Mouse (Mus musculus) left cerebral cortex, postnatal 25 days (tissue): ENCODE measurements at regions not wholly inside any gene's neighbourhood (a gene's known extent, or its start where the extent isn't known, plus 50 kb on each side); places are given as distances from the start of the nearest gene placed in this dataset.

Source experiments
- DNase-seq, 2 experiments: peaks; one replicate each; pipeline ENCODE4 v3.0.0; 2022; ENCODE audit warnings: low spot score in 2 of 2, mixed read lengths in 1 of 2
- intact Hi-C: fragments of 180-260 bp; cut with DNase I; formaldehyde crosslinking; loops from one replicate; pipeline ENCODE4 v1.15.1; 2025

DNA sequence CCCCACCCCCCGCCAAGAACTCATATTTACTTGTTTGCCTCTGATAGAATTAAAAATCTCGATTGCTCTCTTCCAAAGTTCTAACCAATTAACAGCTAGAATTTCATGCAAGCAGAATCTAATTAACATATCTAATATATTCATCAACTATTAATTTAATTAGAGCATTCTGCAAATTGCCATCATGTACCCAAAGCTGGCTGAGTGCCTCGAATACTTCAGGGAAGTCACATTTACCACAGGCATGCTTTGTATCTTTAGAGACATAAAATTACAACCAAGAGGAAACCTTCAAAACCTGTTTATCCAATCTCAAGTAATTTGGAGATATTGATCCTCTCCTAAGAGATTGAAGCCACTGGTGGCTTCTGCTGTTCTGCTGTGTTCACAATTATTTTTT, 401.6 kb upstream of the Nmur2 start:
- no peak for DNase-seq

DNA sequence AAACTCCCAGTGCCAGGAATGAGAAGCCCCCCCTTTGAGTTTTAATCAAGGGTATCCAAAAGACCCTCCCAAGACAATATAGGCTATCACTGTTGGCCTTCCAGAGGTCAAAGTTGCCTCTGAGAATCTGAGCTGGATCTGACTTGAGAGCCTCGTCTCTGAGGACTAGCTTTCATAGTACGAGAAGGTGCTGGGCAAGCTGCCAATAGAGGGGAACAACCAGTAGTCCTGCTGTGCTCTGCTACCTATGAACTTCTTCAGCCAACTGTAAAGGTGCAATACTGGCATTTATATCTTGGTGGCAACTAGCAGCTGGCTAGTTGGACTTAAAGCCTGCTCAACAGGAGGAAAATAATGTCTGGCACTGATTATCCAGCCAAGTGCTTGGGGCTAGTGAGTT, 400.3 kb upstream of the Nmur2 start:
- no peak for DNase-seq
- intact Hi-C loops = no loop called here

More for the DNA sequence above, 401.6 kb upstream of the Nmur2 start:
- intact Hi-C loops = no loop called here

DNA sequence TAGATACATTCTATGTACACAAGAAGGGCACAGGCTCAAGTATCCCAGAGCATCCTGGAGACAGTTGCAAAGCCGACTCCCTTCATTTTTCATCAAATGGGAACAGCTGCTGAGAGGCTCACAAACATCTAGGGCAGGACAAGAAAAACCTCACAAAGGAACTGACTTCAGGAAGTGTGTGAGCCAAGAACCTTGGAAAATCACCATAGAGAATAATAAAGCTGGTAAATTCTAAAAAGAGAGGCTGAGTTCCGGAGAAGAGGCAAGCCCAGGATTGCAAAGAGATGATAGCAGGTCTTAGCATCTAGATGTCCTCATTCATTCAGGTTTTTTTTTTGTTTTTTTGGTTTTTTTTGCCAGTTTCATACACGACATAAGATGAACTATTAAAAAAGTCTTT, 390.3 kb upstream of the Nmur2 start:
- DNase-seq = peak in 1 of 2 experiments; percentile 36
- intact Hi-C loops = no loop called here

GRCm38 (mm10) chr11:56384761-56385160, 344.0 kb upstream of the Nmur2 start:
- intact Hi-C loops = no loop called here
- no peak for DNase-seq

DNA sequence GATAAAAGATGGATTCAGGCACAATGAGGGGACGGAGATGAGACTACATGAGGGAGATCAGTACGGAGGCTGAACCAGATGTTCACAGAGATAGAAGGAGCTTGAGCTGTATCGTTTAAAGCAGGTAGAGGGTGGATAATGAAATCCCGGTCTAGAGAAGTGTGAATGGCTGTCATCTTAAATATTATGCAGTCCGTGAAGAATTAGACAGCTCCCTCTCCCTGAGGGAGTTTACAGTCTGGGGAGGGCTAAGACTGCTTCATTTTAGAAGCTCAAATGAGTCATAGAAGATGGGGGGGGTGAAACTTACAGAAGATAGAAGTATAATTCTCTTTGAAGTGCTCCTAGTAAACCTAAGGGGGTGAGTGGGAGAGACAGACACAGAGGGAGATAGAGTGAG, 336.7 kb upstream of the Nmur2 start:
- intact Hi-C loops = no loop called here
- DNase-seq = peak; percentile 9 to 67

- DNase-seq = no peak
- intact Hi-C loops = no loop called here
These were observed 333.5 kb upstream of the Nmur2 start for GRCm38 (mm10) chr11:56374329-56374728.

DNA sequence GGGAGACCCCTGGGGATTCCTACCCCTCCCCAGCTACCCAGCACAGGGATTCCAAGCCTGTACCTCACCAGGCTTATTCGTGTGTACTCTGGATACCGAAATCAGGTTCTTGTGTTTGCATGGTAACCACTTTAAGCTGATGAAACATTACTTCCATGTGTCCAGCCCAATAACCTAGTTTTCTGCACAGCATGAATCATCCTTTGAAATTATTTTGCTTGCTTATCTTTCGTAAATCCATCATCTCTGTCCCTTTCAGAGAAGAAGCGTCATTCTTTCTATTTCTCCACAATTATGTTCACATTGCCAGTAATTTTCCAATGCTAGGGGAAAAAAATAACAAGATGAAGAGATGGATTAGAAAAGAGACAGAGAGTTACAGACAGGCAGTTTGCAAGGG, 332.8 kb upstream of the Nmur2 start:
- intact Hi-C loops = no loop called here
- DNase-seq = no peak

GRCm38 (mm10) chr11:56357690-56358089, 316.9 kb upstream of the Nmur2 start:
- DNase-seq = no peak
- intact Hi-C loops = loop anchor here (10.0 kb wide), 1 partner anchor 193 kb away; no protein-coding TSS in a partner anchor

DNA sequence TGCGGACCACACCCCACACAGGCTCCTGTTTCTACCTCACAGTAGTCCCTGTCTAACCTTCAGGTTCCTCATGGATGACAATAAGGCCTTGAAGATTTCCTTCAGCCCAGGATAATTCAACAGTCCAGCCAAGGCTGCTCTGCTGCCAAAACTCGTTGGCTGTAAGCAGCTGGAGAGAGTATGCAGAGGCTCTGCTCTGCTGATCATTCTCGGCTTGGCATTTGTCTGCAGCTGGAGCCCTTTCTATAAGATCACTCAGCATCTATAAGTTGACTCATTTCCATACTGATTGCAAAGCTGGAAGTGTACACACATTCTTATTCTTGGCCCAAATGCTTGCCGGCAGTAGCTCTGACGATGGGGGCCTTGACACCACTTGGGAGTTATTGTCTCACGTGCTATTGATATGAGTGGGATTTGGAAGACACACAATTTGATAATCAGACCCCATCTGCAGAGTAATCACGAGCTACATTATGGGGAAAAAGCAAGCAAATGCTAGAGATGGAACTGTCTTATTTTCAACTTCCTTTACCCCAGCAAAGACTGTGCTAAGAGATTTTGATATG, 311.1 kb upstream of the Nmur2 start:
- peak in 1 of 2 experiments; percentile 39 for DNase-seq
- intact Hi-C loops = loop anchor here (10.0 kb wide), 1 partner anchor 187 kb away; no protein-coding TSS in a partner anchor

DNA sequence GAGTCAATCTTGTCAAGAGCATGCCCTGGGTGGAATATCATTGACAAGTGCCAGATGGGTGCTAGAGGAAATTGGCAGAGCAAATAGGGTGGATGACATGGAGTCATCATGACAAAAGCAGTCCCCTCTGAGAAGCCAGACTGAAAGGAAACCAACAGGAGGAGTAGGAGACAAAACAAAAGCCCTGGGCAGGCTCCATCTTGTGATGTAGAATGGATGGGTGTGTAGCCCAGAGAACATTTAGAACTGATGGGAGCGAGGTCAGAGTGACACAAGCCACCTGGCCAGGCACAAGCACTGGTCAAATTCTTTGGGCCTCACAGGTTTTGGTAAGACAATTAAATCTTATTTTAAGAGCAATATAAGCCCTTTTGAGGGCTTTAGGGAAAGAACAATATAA, 310.4 kb upstream of the Nmur2 start:
- no peak for DNase-seq
- intact Hi-C loops = loop anchor here (10.0 kb wide), 1 partner anchor 186 kb away; no protein-coding TSS in a partner anchor

- intact Hi-C loops = loop anchor here (10.0 kb wide), 1 partner anchor 185 kb away; no protein-coding TSS in a partner anchor
- no peak for DNase-seq
These were observed 309.0 kb upstream of the Nmur2 start for GRCm38 (mm10) chr11:56349766-56350165.

DNA sequence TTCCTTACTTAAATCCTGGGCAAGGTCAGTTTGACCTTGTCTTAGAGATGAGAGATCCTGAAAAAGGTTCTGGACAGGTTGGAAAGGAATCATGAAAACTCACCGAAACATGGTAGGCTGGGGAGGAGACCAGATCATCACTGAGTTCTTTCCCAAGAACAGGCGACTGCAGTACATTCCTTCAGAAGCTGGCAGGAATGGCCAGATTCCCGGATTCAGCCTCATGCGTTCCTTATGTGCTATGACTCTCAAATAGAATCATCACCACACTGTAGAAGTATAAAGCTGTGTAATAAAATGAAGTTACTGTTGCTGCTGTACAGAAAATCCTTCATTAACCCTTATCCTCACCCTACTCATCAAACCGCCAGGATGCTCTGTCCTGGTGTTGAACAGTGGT, 307.6 kb upstream of the Nmur2 start:
- DNase-seq = peak in 1 of 2 experiments; percentile 47
- intact Hi-C loops = no loop called here

DNA sequence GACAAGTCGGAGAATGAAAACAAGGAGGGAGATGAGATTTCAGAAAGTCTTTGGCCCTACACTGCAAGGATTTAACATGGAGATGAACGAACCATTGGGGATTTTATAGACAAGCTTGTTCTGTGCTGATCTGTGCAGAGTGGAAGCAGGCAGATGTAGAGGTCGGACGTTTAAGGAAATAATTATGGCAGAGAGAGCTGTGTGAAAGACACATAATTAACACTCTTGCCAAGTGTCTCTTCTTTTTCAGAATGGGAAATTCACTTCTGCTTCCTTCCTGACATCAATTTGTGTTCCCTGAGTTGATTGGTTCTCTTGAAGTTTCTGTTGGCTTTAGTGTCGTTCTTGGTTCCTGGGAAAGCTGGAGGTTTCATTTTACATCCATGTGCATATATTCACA, 302.3 kb upstream of the Nmur2 start:
- intact Hi-C loops = no loop called here

GRCm38 (mm10) chr11:56341731-56342130, 300.9 kb upstream of the Nmur2 start:
- intact Hi-C loops = no loop called here
- DNase-seq = no peak

More for the DNA sequence above, 302.3 kb upstream of the Nmur2 start:
- DNase-seq = peak in 1 of 2 experiments; percentile 6

DNA sequence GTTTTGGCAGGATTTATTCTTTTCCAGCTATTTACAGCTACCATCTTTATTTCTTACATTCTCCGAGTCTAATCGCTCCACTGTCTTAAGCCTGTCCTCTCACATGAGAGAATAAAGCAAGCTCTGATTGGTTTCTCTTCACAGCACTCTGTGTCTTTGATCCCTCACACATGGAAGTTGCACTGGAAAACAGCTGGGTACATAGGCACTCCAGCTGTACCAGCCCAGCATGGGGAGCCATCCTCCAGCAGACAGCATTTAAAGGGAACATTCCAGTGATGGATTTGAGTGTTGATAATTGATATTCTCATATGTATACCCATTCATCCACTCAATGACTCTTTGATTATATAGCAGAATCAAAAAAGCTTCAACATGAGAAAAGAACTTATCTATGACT, 300.2 kb upstream of the Nmur2 start:
- DNase-seq = no peak
- intact Hi-C loops = no loop called here

DNA sequence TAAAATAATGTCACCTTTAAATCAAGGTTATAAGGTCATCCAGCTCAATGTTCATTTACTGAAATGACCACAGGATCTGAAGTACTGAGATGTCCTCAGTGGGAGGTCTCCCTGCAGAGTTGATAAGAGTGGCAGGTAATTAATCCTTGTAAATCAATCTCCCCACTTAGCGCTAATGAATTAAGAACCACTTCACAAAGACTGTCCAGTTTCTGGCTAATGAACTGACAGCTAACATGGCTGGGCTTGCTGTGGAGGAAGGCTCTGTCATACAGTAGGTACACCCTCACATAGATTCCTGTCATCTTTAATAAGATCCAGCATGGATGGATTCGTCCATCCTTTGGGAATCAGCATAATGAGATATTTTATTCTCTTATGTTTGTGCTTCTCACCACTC, 297.7 kb upstream of the Nmur2 start:
- intact Hi-C loops = no loop called here
- DNase-seq = no peak

- intact Hi-C loops = no loop called here
- DNase-seq = peak in 1 of 2 experiments; percentile 78
These were observed 295.1 kb upstream of the Nmur2 start for GRCm38 (mm10) chr11:56335937-56336336.

GRCm38 (mm10) chr11:56320293-56320692, 279.5 kb upstream of the Nmur2 start:
- DNase-seq = no peak
- intact Hi-C loops = no loop called here

DNA sequence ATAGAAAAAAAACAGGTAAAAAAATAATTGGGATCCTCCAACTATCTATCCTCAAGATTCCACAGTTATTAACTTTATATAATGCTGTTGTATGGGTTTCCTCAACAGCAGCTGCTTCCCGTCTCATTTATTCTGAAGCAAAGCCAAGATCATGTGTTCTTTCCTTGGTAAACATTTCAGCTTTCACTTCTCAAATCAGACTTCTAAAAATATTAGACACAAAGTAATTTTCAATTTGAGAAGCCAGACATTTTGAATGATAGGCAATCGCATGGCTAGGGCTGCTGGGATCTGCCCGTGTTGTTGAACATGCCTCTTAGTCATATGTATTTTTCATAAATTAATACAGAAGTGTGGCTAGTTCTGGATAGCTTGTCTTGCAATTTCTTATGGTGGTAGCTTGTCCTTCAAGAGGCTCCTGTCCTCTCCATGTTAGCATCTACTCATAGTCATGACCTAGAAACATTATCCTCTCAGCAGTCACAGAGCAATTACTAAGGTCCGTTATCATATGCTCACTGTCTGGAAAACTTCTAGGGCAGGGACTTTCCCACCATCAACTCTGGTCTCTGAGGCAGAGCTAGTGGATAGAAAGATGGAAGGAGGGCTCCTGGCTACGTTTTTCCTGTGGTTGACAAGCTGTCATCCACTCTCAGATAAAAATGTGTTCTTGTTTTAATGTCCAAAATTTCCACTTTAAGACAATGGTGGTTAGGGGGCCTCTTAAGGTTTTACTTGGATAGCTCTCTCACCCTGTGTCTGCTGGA, 274.6 kb upstream of the Nmur2 start:
- intact Hi-C loops = no loop called here
- no peak for DNase-seq

DNA sequence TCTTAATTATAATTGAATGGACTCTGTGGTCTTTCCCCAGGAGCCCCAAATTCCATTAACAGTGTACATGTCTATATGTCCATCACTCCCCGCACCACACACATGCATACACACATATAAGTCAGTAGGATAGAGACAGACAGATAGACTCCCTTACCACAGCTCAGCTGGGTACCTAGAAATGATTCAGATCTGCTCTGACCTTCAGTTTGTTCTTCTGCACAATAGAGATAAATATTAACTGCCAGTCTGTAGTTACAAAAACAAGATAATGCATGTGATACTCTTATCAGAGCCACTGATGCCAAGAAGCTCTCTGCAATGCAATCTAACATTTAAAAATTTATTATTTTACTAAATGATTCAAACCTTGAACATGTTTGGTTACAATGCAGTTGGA, 268.7 kb upstream of the Nmur2 start:
- intact Hi-C loops = no loop called here
- DNase-seq = no peak

DNA sequence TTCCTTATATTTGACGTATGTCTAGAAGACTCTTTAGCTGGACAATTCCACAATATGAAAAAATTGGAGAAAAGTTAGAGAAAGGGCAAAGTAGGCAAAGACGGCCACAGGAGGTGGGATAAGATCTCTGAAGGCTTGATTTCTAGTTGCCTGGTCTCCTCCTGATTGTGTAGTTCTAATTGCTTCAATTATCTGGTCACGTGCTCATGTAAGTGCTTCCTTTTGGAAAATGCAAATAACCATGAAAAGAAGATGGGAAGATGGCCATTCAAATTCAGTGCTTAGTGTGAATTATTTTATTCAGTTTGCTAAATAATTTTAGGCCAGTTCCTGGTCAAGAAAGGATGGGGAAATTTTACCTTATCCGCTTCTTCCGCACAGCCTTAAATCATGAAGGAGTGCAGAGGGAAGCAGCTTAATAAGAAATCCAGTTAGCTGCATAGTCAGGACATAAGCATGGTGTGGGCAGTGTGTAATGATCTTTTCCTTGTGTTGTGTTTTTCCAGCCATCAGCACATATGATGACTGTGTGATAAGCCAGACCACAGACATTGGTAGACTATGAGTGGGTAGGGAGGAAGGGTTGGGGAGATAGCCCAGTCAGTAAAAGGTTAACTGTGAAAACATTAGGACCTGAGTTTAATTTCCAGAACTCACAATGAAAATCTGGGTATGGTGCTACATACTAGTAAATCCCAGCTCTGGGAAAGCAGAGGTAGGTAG, 267.7 kb upstream of the Nmur2 start:
- DNase-seq = no peak
- intact Hi-C loops = no loop called here
